Mouse (Mus musculus) myocyte (in vitro differentiated cells): ENCODE data around the gene Ntng1.

ENCODE experiments used
- CEBPB ChIP-seq: IDR thresholded peaks from 2 replicates; pipeline ENCODE4 v1.6.1; 2011; ENCODE audit warnings: mild to moderate bottlenecking, moderate library complexity; ENCODE audit not compliant: poor library complexity, insufficient read depth, severe bottlenecking
- E2F4 ChIP-seq: IDR thresholded peaks from one replicate; pipeline ENCODE4 v1.6.1; 2011; ENCODE audit warnings: mild to moderate bottlenecking, control low read depth, moderate library complexity; ENCODE audit not compliant: insufficient read depth
- MAX ChIP-seq: IDR thresholded peaks from one replicate; pipeline ENCODE4 v1.6.1; 2011; ENCODE audit warnings: low read depth, mild to moderate bottlenecking, control low read depth
- MYOD1 ChIP-seq, 3 experiments: IDR thresholded peaks; one replicate each; pipeline ENCODE4 v1.6.1; 2011; ENCODE audit warnings: control low read depth in 2 of 3, low read depth in 2 of 3, mild to moderate bottlenecking in 2 of 3, moderate library complexity in 1 of 3; ENCODE audit not compliant: insufficient read length in 2 of 3, control insufficient read depth in 1 of 3
- MYOG ChIP-seq, 3 experiments: IDR thresholded peaks; one replicate each; pipeline ENCODE4 v1.6.1; 2011; ENCODE audit warnings: control low read depth in 2 of 3, low read depth in 2 of 3, mild to moderate bottlenecking in 2 of 3; ENCODE audit not compliant: insufficient read length in 2 of 3, control insufficient read depth in 1 of 3, insufficient read depth in 1 of 3
- POLR2A ChIP-seq: IDR thresholded peaks from one replicate; pipeline ENCODE4 v1.6.1; 2011; ENCODE audit warnings: low read depth, mild to moderate bottlenecking, control low read depth, moderate library complexity; ENCODE audit not compliant: insufficient read length
- POLR2AphosphoS2 ChIP-seq: IDR thresholded peaks from one replicate; pipeline ENCODE4 v1.6.1; 2011; ENCODE audit warnings: low read depth, control low read depth; ENCODE audit not compliant: insufficient read length
- REST ChIP-seq: IDR thresholded peaks from one replicate; pipeline ENCODE4 v1.6.1; 2011; ENCODE audit warnings: mild to moderate bottlenecking, control low read depth, moderate library complexity; ENCODE audit not compliant: insufficient read depth, insufficient read length
- SRF ChIP-seq: IDR thresholded peaks from one replicate; pipeline ENCODE4 v1.6.1; 2011; ENCODE audit warnings: low read depth; ENCODE audit not compliant: control insufficient read depth, insufficient read length
- TCF12 ChIP-seq: IDR thresholded peaks from one replicate; pipeline ENCODE4 v1.6.1; 2011; ENCODE audit warnings: mild to moderate bottlenecking, control low read depth; ENCODE audit not compliant: poor library complexity, insufficient read depth, severe bottlenecking
- TCF3 ChIP-seq: IDR thresholded peaks from one replicate; pipeline ENCODE4 v1.6.1; 2011; ENCODE audit warnings: low read depth, control low read depth; ENCODE audit not compliant: insufficient read length
- USF1 ChIP-seq: IDR thresholded peaks from one replicate; pipeline ENCODE4 v1.6.1; 2011; ENCODE audit warnings: low read depth, mild to moderate bottlenecking, control low read depth, moderate library complexity

GRCm38 (mm10) chr3:109858276-109858675 is 285.5 kb downstream of the Ntng1 start:
- no peak for TF ChIP-seq POLR2A
- TF ChIP-seq MAX, result no peak
- no peak for TF ChIP-seq E2F4
- no peak for TF ChIP-seq POLR2AphosphoS2
- TF ChIP-seq CEBPB, result no peak
- no peak for TF ChIP-seq TCF3
- TF ChIP-seq MYOD1 (IDR thresholded peaks at IDR 0.05; ENCODE audit: control insufficient read depth in 1 of 3, insufficient read length in 2 of 3, low read depth in 2 of 3), result no peak
- no peak for TF ChIP-seq MYOG (IDR thresholded peaks at IDR 0.05; ENCODE audit: control insufficient read depth in 1 of 3, insufficient read depth in 1 of 3, insufficient read length in 2 of 3, low read depth in 2 of 3)
- TF ChIP-seq USF1, result no peak
- no peak for TF ChIP-seq REST
- no peak for TF ChIP-seq TCF12
- no peak for TF ChIP-seq SRF
